Mouse (Mus musculus) left cerebral cortex, adult 18-20 months (tissue): ENCODE results near the gene Siva1. TPM values are rescaled to one million over a fixed set of nuclear protein-coding genes. Genes with fewer than 3 reads are reported as not detected.

Experiments used
- DNase-seq, 2 experiments: peaks; one replicate each; pipeline ENCODE4 v3.0.0; 2021 to 2022; ENCODE audit warnings: low spot score in 2 of 2, mixed read lengths in 1 of 2
- microRNA-seq, 2 experiments: library from miRNA; unstranded; fragments of <30 nt; microRNA quantifications; one replicate each; pipeline ENCODE4 v1.2.0; 2021
- total RNA-seq, 2 experiments: library from RNA; stranded (reverse); gene quantifications; 2 replicates each; pipeline ENCODE4 v1.2.3; 2021

Gene Siva1
- total RNA-seq, 2 experiments from 2014 or later = 21.6 to 22.0 TPM

GRCm38 (mm10) chr12:112675245-112676035 is 31.0 kb downstream of the Siva1 start:
- DNase-seq = peak; percentile 78 to 86

- DNase-seq = no peak
Observed at GRCm38 (mm10) chr12:112677076-112677475, 32.6 kb downstream of the Siva1 start.

- DNase-seq = no peak
Observed at GRCm38 (mm10) chr12:112677943-112678554, 33.6 kb downstream of the Siva1 start.

- DNase-seq = no peak
Observed at GRCm38 (mm10) chr12:112678555-112679026, 34.1 kb downstream of the Siva1 start, which contains the start of gene Zbtb42. Gene Zbtb42 (plus strand): TSS chr12:112678828.

GRCm38 (mm10) chr12:112679027-112679996 is 34.8 kb downstream of the Siva1 start:
- DNase-seq = no peak

- DNase-seq = no peak
Observed at GRCm38 (mm10) chr12:112683351-112683750, 38.9 kb downstream of the Siva1 start.

- no peak for DNase-seq
Observed at GRCm38 (mm10) chr12:112688458-112688857, 44.0 kb downstream of the Siva1 start.

- DNase-seq = peak; percentile 92 to 96
Observed at GRCm38 (mm10) chr12:112693185-112694126, 49.0 kb downstream of the Siva1 start.

- DNase-seq = no peak
Observed at GRCm38 (mm10) chr12:112694127-112694475, 49.6 kb downstream of the Siva1 start.

GRCm38 (mm10) chr12:112696806-112697425 is 52.4 kb downstream of the Siva1 start:
- no peak for DNase-seq

Small RNAs within 50 kb of the gene (microRNA-seq; reads per million reads assigned to microRNA genes)
- gene Mir6939 = 0.99 to 2.7 reads per million in 2 experiments

Other genes with a start within 250 kb of the Siva1 start
- gene A530016L24Rik, start 155.2 kb upstream of the Siva1 start, total RNA-seq = under 1 TPM in 1 of 2 experiments, not detected in 1; 0.21 TPM
- gene Tmem179, start 127.9 kb upstream of the Siva1 start, total RNA-seq = 100 to 1,000 TPM; 117 to 118 TPM
- gene Inf2, start 55.9 kb upstream of the Siva1 start, total RNA-seq = 100 to 1,000 TPM; 127 to 138 TPM
- 10 to 100 TPM; 16.4 to 19.7 TPM for gene Adssl1, start 24.6 kb upstream of the Siva1 start, total RNA-seq
- 100 to 1,000 TPM; 161 to 169 TPM for gene Akt1, start 30.2 kb downstream of the Siva1 start, total RNA-seq
- gene Zbtb42, start 34.1 kb downstream of the Siva1 start, total RNA-seq = 1 to 10 TPM; 1.1 to 1.5 TPM
- 100 to 1,000 TPM; 267 to 284 TPM for gene Cep170b, start 75.8 kb downstream of the Siva1 start, total RNA-seq
- gene Pld4, start 116.0 kb downstream of the Siva1 start, total RNA-seq = 1 to 10 TPM; 9.7 to 10.0 TPM
- gene Ahnak2, start 158.0 kb downstream of the Siva1 start, total RNA-seq = 1 to 10 TPM; 5.8 to 6.6 TPM
- gene Clba1, start 164.3 kb downstream of the Siva1 start, total RNA-seq = 10 to 100 TPM; 19.6 to 22.1 TPM
- 10 to 100 TPM; 10.8 to 12.9 TPM for gene Cdca4, start 184.7 kb downstream of the Siva1 start, total RNA-seq
- gene Gpr132, start 223.5 kb downstream of the Siva1 start, total RNA-seq = under 1 TPM in 1 of 2 experiments, not detected in 1; 0.14 TPM